Mouse (Mus musculus) testis, postnatal 14 days (tissue): ENCODE measurements around the gene Myo1c.

Experiments
- DNase-seq: peaks from one replicate; pipeline ENCODE4 v3.0.0; 2021; ENCODE audit warnings: low spot score

Myo1c gene

GRCm38 (mm10) chr11:75650958-75651425, 688 bp downstream of the Myo1c start:
- no peak for DNase-seq

- DNase-seq: peak; percentile 76
These were observed 1.3 kb downstream of the Myo1c start for GRCm38 (mm10) chr11:75651426-75652221.

GRCm38 (mm10) chr11:75652222-75652941, 2.1 kb downstream of the Myo1c start:
- peak; percentile 52 for DNase-seq

GRCm38 (mm10) chr11:75652942-75653684, 2.8 kb downstream of the Myo1c start:
- no peak for DNase-seq

GRCm38 (mm10) chr11:75653781-75654470, 3.6 kb downstream of the Myo1c start:
- DNase-seq: peak; percentile 86

GRCm38 (mm10) chr11:75654471-75655390, 4.4 kb downstream of the Myo1c start:
- DNase-seq: no peak

GRCm38 (mm10) chr11:75655621-75656545, 5.6 kb downstream of the Myo1c start:
- peak; percentile 82 for DNase-seq

- peak; percentile 8 for DNase-seq
These were observed 6.6 kb downstream of the Myo1c start for GRCm38 (mm10) chr11:75656621-75657590.

GRCm38 (mm10) chr11:75657841-75658240, 7.5 kb downstream of the Myo1c start:
- DNase-seq: no peak

GRCm38 (mm10) chr11:75658311-75658710, 8.0 kb downstream of the Myo1c start:
- DNase-seq: no peak

- DNase-seq: peak; percentile 5
These were observed 8.9 kb downstream of the Myo1c start for GRCm38 (mm10) chr11:75658996-75659750.

- no peak for DNase-seq
These were observed 9.8 kb downstream of the Myo1c start for GRCm38 (mm10) chr11:75660081-75660590.

GRCm38 (mm10) chr11:75660941-75661800, 10.9 kb downstream of the Myo1c start:
- DNase-seq: peak; percentile 5

GRCm38 (mm10) chr11:75662131-75662530, 11.8 kb downstream of the Myo1c start:
- DNase-seq: no peak

GRCm38 (mm10) chr11:75666296-75666695, 16.0 kb downstream of the Myo1c start:
- no peak for DNase-seq

- no peak for DNase-seq
These were observed 18.3 kb downstream of the Myo1c start for GRCm38 (mm10) chr11:75668621-75669020.
